Mouse (Mus musculus): ENCODE results near the gene Il20rb. TPM values are rescaled to one million over a fixed set of nuclear protein-coding genes. Genes with fewer than 3 reads are reported as not detected.

Il20rb gene
- polyA plus RNA-seq, 1 experiment from 2014 or later, result 0.38 TPM

- H3K4me1 ChIP-seq (replicated peaks), result peaks cover 6% of the 10 kb centered on the region; the same call in 1 of the 2 replicates
- no peak overlapping the region for H3K27ac ChIP-seq (replicated peaks)
- no peak overlapping the region for H3K9ac ChIP-seq
- H3K4me2 ChIP-seq, result no peak overlapping the region
- 93% methylated on average over 3 of the region's 3 CpGs for WGBS
- no peaks in the 10 kb centered on the region for H3K27me3 ChIP-seq
- H3K36me3 ChIP-seq, result no peaks in the 10 kb centered on the region
- H3K4me3 ChIP-seq, result no peak overlapping the region
- H3K9me3 ChIP-seq, result no peaks in the 10 kb centered on the region
- no peak for ATAC-seq (ENCODE audit: low read depth)
Observed at GRCm38 (mm10) chr9:100469681-100470080, 16.9 kb downstream of the Il20rb start.

DNA sequence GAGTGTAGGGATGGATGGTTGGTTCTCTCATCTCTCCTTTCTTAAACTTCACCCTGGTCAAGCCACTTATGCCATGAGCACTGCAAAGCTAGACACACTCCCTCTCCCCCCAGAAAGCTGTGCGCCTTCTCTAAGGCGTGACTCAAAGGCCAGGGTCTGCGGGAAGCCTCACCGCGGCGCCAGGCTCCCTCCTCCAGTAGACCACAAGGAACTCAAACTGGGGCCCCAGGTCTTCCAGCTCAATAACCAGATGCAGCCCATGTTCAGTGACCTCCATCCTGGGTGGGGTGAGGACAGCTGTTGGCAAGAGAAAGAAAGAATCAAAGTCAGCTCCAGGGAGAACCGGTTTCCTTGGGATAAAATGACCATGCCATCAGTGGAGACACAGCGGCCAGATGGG, 18.4 kb downstream of the Il20rb start:
- ATAC-seq (ENCODE audit: low read depth), result no peak
- WGBS, result 95% methylated on average over 8 of the region's 8 CpGs
- Histone ChIP-seq H3K4me1 (replicated peaks) (peaks cover 6% of the 10 kb centered on the region; the same call in 1 of the 2 replicates), H3K27ac (replicated peaks) (no peak overlapping the region), H3K9me3 (no peaks in the 10 kb centered on the region), H3K4me3 (no peak overlapping the region), H3K36me3 (no peaks in the 10 kb centered on the region), H3K27me3 (no peaks in the 10 kb centered on the region), H3K4me2 (no peak overlapping the region), H3K9ac (no peak overlapping the region)

GRCm38 (mm10) chr9:100467653-100468052, 18.9 kb downstream of the Il20rb start:
- H3K4me1 ChIP-seq (replicated peaks), result peaks cover 6% of the 10 kb centered on the region; the same call in 1 of the 2 replicates
- H3K9me3 ChIP-seq, result no peaks in the 10 kb centered on the region
- no peaks in the 10 kb centered on the region for H3K27me3 ChIP-seq
- H3K4me2 ChIP-seq, result no peak overlapping the region
- ATAC-seq (ENCODE audit: low read depth), result no peak; the same call in 1 of the 2 replicates
- no peak overlapping the region for H3K4me3 ChIP-seq
- no peak overlapping the region for H3K9ac ChIP-seq
- WGBS, result 72% methylated on average over 7 of the region's 7 CpGs
- H3K36me3 ChIP-seq, result no peaks in the 10 kb centered on the region
- H3K27ac ChIP-seq (replicated peaks), result no peak overlapping the region

- ATAC-seq (ENCODE audit: low read depth), result no peak
- no peak overlapping the region for H3K27ac ChIP-seq (replicated peaks)
- H3K36me3 ChIP-seq, result no peaks in the 10 kb centered on the region
- peaks cover 6% of the 10 kb centered on the region; the same call in 1 of the 2 replicates for H3K4me1 ChIP-seq (replicated peaks)
- no peaks in the 10 kb centered on the region for H3K27me3 ChIP-seq
- no peak overlapping the region for H3K9ac ChIP-seq
- H3K9me3 ChIP-seq, result no peaks in the 10 kb centered on the region
- no peak overlapping the region for H3K4me3 ChIP-seq
- WGBS, result 88% methylated on average over 3 of the region's 3 CpGs
- no peak overlapping the region for H3K4me2 ChIP-seq
Observed at GRCm38 (mm10) chr9:100466743-100467142, 19.8 kb downstream of the Il20rb start.

DNA sequence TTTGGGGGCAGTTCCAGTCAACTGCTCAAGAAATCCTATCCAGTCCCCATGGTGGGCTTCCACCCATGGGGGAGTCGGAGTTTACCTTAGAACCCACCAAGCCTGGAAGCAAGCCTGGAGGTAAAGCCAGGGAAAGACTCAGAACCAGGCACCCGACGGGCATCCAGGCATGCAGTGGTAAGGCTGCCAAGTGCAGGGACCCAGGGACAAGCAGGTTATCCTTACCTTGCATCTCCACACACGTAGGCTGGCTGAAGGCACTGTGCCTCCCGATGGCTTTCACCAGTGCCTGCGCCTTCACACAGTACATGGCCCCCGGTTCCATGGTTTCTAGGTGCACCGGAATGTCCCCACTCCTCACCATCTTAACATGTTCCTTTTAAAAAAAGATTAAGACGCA, 20.6 kb downstream of the Il20rb start:
- Histone ChIP-seq H3K4me3 (no peak overlapping the region), H3K4me2 (no peak overlapping the region), H3K27ac (replicated peaks) (no peak overlapping the region), H3K9ac (no peak overlapping the region), H3K36me3 (peaks cover 4% of the 10 kb centered on the region; the same call in 1 of the 2 replicates), H3K27me3 (no peaks in the 10 kb centered on the region), H3K4me1 (replicated peaks) (peaks cover 3% of the 10 kb centered on the region; the same call in 1 of the 2 replicates), H3K9me3 (no peaks in the 10 kb centered on the region)
- 92% methylated on average over 9 of the region's 9 CpGs for WGBS
- no peak for ATAC-seq (ENCODE audit: low read depth)

GRCm38 (mm10) chr9:100465380-100465779, 21.2 kb downstream of the Il20rb start:
- 96% methylated on average over 5 of the region's 5 CpGs for WGBS
- H3K36me3 ChIP-seq, result peaks cover 5% of the 10 kb centered on the region; the same call in 1 of the 2 replicates
- H3K4me1 ChIP-seq (replicated peaks), result no peaks in the 10 kb centered on the region
- no peak overlapping the region for H3K4me2 ChIP-seq
- no peak overlapping the region for H3K4me3 ChIP-seq
- H3K9ac ChIP-seq, result no peak overlapping the region
- no peak overlapping the region for H3K27ac ChIP-seq (replicated peaks)
- ATAC-seq (ENCODE audit: low read depth), result no peak
- no peaks in the 10 kb centered on the region for H3K9me3 ChIP-seq
- H3K27me3 ChIP-seq, result no peaks in the 10 kb centered on the region

GRCm38 (mm10) chr9:100463771-100464170, 22.8 kb downstream of the Il20rb start:
- ATAC-seq (ENCODE audit: low read depth), result no peak
- WGBS, result 81% methylated on average over 2 of the region's 2 CpGs
- no peak overlapping the region for H3K9ac ChIP-seq

DNA sequence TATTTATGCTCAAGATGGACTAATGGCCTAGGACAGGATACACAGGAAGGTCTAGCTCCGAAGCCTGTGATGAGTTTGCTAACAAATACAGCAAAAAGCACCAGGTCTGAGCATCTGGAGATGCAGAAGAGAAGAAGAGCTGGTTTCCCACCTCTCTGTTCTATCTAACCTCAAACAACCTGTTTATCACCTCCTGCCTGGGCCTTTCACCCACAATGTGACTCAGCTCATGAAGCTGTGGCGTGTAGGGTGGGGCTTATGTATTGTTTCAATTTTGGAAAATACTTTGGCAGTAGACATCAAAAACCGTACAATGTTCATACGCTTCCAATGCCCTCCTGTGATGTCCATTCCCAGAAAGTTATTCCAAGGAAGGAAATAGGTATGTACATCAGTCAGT, 24.5 kb downstream of the Il20rb start:
- Histone ChIP-seq H3K9ac (no peak overlapping the region), H3K4me3 (no peak overlapping the region), H3K27me3 (no peaks in the 10 kb centered on the region), H3K36me3 (peaks cover 12% of the 10 kb centered on the region; the same call in 1 of the 2 replicates), H3K9me3 (no peaks in the 10 kb centered on the region), H3K4me1 (replicated peaks) (no peaks in the 10 kb centered on the region), H3K27ac (replicated peaks) (no peak overlapping the region), H3K4me2 (no peak overlapping the region)
- 95% methylated on average over 4 of the region's 4 CpGs for WGBS
- ATAC-seq (ENCODE audit: low read depth), result no peak

More at GRCm38 (mm10) chr9:100463771-100464170, 22.8 kb downstream of the Il20rb start:
- no peak overlapping the region for H3K4me2 ChIP-seq
- H3K27me3 ChIP-seq, result no peaks in the 10 kb centered on the region
- H3K27ac ChIP-seq (replicated peaks), result no peak overlapping the region
- H3K9me3 ChIP-seq, result no peaks in the 10 kb centered on the region
- H3K4me3 ChIP-seq, result no peak overlapping the region
- H3K4me1 ChIP-seq (replicated peaks), result no peaks in the 10 kb centered on the region
- H3K36me3 ChIP-seq, result peaks cover 6% of the 10 kb centered on the region; the same call in 1 of the 2 replicates

DNA sequence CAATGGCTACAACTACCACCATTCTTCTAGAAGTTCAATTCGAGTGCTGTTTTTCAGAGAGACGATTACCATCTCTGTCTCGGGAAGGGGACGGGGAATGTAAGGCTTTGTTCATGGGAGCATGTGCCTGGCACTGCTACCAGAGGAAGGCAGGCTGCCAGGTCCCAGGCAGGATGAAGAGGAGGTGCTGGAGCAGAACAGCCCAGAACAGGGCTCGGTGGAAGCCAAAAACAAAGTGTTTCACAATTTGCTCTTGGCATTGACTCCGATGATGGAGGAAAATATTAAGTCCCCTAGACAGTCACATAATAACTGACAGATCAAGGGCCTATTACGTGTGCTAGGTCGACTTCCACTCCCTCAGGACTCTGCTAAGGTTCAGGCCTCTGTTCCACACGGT, 24.9 kb downstream of the Il20rb start:
- no peak overlapping the region for H3K4me3 ChIP-seq
- H3K4me1 ChIP-seq (replicated peaks), result no peaks in the 10 kb centered on the region
- no peaks in the 10 kb centered on the region for H3K9me3 ChIP-seq
- no peaks in the 10 kb centered on the region for H3K27me3 ChIP-seq
- no peak overlapping the region for H3K9ac ChIP-seq
- WGBS, result 88% methylated on average over 9 of the region's 9 CpGs
- peaks cover 12% of the 10 kb centered on the region; the same call in 1 of the 2 replicates for H3K36me3 ChIP-seq
- no peak overlapping the region for H3K4me2 ChIP-seq
- ATAC-seq (ENCODE audit: low read depth), result no peak
- no peak overlapping the region for H3K27ac ChIP-seq (replicated peaks)

DNA sequence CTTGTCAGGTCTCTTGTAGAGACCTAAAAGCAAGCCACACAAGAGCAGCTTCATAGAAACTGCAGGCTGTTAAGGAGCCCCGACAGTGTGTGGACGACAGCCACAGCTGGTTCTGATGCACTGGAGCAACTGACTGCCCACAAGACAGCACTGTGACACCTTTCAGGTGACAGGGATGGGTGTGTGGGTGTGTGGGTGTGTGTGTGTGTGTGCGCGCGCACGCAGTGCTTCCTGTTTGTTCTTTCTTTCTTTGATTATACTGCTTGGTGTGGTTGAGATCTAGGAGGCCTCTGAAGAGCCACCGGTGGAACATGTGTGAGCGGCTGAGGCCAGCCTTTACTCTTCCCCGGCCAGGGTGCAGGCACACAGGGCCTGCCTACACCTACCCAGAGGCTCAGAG, 26.4 kb downstream of the Il20rb start:
- Histone ChIP-seq H3K4me2 (no peak overlapping the region), H3K27me3 (no peaks in the 10 kb centered on the region), H3K36me3 (peaks cover 12% of the 10 kb centered on the region; the same call in 1 of the 2 replicates), H3K9ac (no peak overlapping the region), H3K4me1 (replicated peaks) (no peaks in the 10 kb centered on the region), H3K9me3 (no peaks in the 10 kb centered on the region), H3K4me3 (no peak overlapping the region), H3K27ac (replicated peaks) (no peak overlapping the region)
- ATAC-seq (ENCODE audit: low read depth), result no peak
- WGBS, result 93% methylated on average over 9 of the region's 9 CpGs

GRCm38 (mm10) chr9:100457971-100458681, 28.5 kb downstream of the Il20rb start:
- no peak overlapping the region for H3K27ac ChIP-seq (replicated peaks)
- H3K4me1 ChIP-seq (replicated peaks), result peaks cover 10% of the 10 kb centered on the region
- no peak for ATAC-seq (ENCODE audit: low read depth)
- no peak overlapping the region for H3K9ac ChIP-seq
- H3K27me3 ChIP-seq, result no peaks in the 10 kb centered on the region
- WGBS, result 77% methylated on average over 17 of the region's 17 CpGs
- H3K4me3 ChIP-seq, result no peak overlapping the region
- no peak overlapping the region for H3K4me2 ChIP-seq
- H3K36me3 ChIP-seq, result peaks cover 12% of the 10 kb centered on the region; the same call in 1 of the 2 replicates
- no peaks in the 10 kb centered on the region for H3K9me3 ChIP-seq

DNA sequence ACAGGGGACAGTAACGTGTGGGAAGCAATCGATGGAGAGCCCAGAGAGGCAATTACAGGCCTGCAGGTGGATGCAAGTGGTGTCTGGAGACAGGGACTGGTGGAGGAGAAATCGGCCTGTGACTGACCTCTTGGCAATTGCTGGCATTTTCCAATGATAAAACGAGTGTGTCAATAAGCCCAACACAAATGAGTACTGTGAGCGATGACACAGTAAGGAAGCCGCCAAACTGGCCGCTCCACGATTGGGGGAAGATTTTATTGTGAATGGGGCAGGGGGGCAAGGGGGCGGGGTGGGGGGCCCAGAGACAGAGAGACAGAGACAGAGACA, 32.0 kb downstream of the Il20rb start:
- 10% methylated on average over 9 of the region's 9 CpGs for WGBS
- H3K9ac ChIP-seq, result peak overlapping the region; percentile 49; the same call in 1 of the 2 replicates

More for the DNA sequence above, 32.0 kb downstream of the Il20rb start:
- no peak; the same call in 1 of the 2 replicates for ATAC-seq (ENCODE audit: low read depth)
- Histone ChIP-seq H3K9me3 (no peaks in the 10 kb centered on the region), H3K4me3 (peak overlapping the region; percentile 31), H3K4me2 (peak overlapping the region; percentile 59), H3K4me1 (replicated peaks) (peaks cover 10% of the 10 kb centered on the region), H3K27me3 (no peaks in the 10 kb centered on the region), H3K27ac (replicated peaks) (no peak overlapping the region), H3K36me3 (0 out of 2 replicates have a peak, but pooled peaks cover 6% of the 10 kb centered on the region)

All from neural tube, embryonic 13.5 days (tissue).